Mouse (Mus musculus): ENCODE measurements at regions not wholly inside any gene's neighbourhood (a gene's known extent, or its start where the extent isn't known, plus 50 kb on each side); places are given as distances from the start of the nearest gene placed in this dataset.

- TF ChIP-seq CTCF (IDR thresholded peaks at IDR 0.05; ENCODE audit: low read depth) = no peak
- TF ChIP-seq EP300 (optimal IDR thresholded peaks at IDR 0.05) = no peak
Measured at GRCm38 (mm10) chr5:97656167-97656924, 199.5 kb upstream of the Gk2 start.
